Mouse (Mus musculus) urinary bladder, postnatal 36 days (tissue): Measurements from ENCODE around the gene Tead4.

Experiments
- DNase-seq, 2 experiments: peaks; one replicate each; pipeline ENCODE4 v3.0.0; 2022; ENCODE audit warnings: low spot score in 2 of 2, mixed read lengths in 1 of 2

Gene Tead4

DNA sequence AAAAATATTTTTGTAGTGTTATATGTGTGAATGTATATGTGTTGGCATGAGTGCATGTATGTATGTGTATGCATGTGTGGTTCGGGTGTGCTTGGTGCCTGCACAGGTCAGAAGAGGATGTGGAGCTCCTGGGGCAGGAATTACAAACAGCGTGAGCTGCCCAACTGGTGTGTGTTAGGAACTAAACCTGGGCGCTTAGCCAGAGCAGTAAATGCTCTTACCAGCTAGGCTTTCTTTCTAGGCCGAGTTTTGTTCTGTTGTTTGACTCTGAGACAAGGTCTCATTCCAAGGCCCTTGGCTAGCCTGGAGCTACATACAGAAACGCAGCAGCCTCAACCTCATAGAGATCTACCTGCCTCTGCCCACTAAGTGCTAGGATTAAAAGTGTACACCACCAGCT lies 9.3 kb downstream of the Tead4 start:
- no peak for DNase-seq

DNA sequence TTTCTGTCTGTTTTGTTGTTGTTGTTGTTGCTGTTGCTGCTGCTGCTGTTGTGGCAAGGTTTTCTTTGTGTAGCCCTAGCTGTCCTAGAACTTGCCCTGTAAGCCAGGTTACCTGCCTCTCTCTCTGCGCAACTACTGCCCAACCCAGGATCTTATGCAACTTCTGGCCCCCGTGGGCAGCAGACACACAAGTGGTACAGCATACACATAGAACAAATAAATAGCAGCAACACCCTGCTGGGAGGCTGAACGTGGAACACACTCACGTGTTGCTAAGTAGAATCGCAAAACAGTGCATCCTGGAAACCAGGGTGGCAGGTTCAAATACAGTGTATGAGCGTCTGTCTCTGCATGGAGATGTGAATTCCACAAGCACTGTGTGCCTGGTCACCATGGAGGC lies 11.9 kb downstream of the Tead4 start:
- DNase-seq = no peak

GRCm38 (mm10) chr6:128285792-128286430 lies 14.7 kb downstream of the Tead4 start:
- peak; percentile 42 to 63 for DNase-seq

GRCm38 (mm10) chr6:128282126-128282525 lies 18.5 kb downstream of the Tead4 start:
- no peak for DNase-seq

DNA sequence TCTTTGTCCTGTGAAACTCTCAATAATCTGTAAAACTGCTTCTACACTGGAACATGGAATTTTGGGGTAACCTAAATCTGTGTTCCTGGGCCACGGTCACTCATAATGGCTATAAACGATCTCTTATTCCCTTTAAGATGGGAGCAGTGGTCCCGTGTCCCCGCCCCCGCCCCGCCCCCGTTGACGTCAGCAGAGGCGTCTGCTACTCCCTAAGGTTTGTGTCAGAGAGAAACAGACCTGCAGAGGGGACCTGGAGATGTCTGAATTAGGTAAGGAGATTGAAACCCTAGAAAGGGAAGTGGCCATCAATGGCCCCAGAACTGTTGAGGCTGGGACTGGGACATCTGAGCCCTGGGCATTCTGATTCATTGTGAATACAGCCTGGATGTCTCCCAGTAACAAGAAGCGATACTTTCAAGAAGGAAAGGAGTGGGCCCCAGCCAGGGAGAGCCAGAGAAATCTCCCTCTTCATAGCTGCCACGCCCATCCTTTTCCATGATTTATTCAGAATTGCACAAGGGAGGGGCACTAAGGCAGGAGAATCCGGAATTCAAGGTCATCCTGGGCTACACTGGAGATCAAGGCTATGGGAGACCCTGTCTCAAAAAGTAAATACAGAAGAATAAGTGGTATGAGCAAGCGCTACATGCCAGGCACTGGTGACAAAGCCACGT lies 20.0 kb downstream of the Tead4 start:
- no peak for DNase-seq

DNA sequence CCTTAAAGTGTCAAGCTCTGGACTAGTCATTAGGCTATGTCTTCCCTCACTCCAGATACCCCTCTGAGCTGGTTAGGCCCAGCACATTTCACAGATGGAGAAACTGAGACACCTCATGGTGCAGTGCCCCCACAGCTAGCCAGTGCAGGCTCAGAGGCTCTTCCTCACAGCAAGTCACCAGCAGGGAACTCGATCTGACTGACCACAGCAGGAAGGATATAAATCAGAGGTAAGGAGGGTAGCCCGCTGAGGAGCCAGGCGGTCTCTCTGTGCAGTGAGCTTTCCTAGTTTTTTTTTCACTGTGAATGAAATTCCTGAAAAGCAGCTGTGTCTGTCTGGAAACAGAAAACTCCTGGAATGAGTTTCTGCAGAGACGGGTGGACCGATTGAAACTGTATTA lies 21.0 kb downstream of the Tead4 start:
- no peak for DNase-seq

GRCm38 (mm10) chr6:128279099-128279498 lies 21.5 kb downstream of the Tead4 start:
- DNase-seq = no peak

GRCm38 (mm10) chr6:128277132-128278085 lies 23.2 kb downstream of the Tead4 start:
- DNase-seq = no peak

DNA sequence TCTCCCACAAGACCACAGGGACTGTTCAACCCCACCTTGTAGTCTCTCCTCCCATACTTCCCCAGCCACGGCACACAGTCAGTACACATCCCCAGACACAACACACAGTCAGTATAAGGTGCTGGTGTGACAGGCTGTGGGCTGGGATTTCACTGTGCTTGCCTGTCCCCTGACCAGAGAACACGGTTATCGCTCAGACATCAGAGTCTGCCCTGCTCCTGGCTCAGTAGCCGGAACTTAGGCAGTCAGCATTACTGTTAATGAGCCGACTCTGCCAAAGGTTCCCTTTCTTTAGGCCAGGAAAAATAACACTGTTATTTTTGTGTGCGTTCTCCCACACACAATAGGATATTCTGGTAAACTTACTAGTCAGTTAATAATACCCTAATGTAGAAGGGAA lies 24.3 kb downstream of the Tead4 start:
- no peak for DNase-seq

DNA sequence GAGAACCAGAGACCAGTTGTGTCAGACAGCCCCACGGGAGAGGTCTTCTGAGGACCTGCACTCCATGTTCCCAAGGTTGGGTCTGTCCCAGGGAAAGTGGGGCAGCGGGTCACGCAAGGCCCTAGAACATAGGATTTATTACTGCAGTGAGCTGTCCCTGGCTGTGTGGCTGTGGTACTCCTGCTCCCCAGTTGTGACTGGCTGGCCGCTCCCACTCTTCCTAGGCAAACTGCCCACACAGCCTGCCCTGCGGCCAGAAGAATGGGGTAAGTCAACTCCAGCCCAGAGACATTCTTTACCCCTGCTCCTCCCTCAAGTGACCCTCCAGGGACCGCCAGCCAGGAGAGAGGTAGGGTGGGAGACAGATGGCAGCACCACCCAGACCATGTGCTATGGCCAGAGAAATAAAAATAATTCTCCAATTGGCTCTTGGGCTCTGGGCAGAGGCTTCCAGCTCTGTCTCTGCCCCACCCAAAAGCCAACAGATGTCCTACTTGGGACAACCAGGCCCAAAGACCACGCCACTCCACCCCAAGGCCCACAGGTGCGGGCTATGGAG lies 25.0 kb downstream of the Tead4 start:
- DNase-seq = peak in 1 of 2 experiments; percentile 71

DNA sequence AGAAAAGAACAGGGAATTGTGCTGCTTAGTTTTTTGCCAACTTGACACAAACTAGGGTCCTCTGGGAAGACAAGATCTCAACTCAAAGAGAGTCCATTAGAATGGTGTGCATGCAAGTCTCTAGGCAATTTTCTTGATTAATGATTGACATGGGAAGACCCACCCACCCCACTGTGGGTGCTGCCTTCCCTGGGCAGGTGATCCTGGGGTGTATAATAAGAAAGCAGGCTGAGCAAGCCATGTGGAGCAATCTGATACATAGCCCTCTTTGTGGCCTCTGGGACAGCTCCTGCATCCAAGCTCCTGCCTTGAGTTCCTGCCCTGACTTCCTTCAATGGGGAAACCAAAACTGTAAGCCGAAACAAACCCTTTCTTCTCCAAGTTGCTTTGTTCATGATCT lies 27.1 kb downstream of the Tead4 start:
- no peak for DNase-seq

- DNase-seq = no peak
These were observed 27.9 kb downstream of the Tead4 start for GRCm38 (mm10) chr6:128272754-128273153.

GRCm38 (mm10) chr6:128269850-128270249 lies 30.8 kb downstream of the Tead4 start:
- no peak for DNase-seq

GRCm38 (mm10) chr6:128264870-128265526 lies 35.6 kb downstream of the Tead4 start:
- DNase-seq = no peak

DNA sequence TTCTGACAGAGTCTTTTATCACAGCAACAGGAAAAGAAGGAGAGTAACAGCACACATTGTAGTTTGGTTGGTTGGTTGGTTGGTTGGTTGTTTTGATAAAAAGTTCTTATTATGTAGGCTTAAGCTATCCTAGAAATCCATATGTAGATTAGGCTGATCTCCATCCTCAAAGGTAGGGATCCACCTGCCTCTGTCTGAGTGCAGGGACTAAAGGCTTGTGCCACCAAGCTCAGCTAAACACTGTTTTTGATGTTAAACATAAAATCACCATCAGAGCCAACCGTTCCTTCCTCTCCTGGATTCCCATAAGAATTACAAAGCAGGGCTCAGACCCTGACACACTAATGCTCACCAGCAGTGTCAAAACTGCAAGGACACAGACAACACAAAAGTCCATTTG lies 39.1 kb downstream of the Tead4 start:
- no peak for DNase-seq

- DNase-seq = no peak
These were observed 41.4 kb downstream of the Tead4 start for GRCm38 (mm10) chr6:128259252-128259651.

GRCm38 (mm10) chr6:128255941-128256340 lies 44.7 kb downstream of the Tead4 start:
- no peak for DNase-seq

DNA sequence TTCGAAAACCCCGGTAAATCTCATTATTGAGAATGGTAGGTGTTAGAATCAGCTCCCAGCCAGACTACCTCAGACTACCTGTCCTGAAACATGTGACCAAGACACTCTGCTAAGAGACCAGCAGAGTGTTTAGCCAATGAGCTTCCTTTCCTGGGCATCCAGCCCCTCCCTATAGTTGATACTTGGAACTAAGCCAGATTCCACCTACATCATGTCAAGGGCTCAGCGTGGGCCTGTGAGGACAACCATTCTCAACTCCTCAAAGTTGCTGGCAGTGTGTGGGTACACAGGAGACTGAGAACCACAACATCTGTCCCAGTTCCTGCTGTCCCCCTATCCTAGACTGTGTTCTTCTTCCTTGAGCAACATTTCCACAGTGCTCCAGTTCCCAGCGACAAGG lies 45.3 kb downstream of the Tead4 start:
- DNase-seq = no peak

DNA sequence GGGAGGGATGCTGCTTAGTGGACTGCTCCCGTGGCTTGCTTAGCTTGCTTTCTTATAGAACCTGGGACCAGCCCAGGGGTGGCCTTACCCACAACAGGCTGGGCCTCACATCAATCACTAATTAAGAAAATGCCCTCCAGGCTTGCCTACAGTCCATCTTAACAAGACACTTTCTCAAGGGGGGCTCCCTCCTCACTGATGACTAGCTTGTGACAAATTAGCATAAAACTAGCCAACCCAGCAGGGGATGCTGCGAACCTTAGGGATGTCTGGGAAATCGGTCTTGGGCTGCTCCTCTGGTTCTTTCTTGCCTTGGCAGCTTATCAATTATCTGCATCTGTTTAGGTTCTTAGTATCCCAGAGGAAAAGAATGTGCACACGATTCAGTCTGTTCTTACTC lies 46.1 kb downstream of the Tead4 start:
- no peak for DNase-seq

DNA sequence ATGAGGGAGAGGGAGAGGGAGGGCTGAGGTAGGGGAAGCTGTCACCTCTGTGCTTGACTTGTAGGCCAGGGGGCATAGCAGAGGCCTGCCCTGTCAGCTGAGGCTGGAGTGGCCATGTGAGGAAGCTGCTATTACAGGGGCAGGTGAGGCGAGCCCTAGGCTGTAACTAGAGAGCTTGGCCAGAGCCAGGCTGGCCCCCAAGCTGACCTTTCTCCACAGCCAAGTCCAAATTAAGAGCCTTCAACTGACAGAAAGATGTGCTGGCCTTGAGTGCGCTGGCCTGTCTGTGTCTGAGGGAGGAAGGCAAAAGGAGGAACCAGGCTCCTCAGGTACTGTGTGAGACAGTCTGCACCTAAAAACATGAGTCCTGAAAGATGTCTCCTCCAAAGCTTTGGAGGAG lies 47.5 kb downstream of the Tead4 start:
- no peak for DNase-seq

DNA sequence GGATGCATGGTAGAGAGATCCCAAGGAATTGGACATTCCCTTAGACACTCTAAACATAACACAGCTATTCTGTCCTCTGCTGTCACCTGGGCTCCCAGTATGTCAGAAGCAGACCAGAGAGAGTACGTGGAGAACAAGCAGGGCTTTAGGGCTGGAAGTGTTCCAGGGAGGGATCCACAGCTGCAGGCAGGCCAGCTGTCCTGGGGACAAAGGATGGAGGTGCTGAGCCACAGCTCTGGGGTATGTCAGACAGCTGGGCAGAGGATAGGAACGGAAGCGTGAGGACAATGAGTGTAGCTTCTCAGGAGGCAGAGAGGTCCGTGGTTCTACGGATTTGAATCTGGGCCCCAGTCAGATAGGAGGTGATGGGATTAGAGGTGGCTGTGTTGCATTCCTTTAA lies 50.0 kb downstream of the Tead4 start:
- no peak for DNase-seq
